Mouse (Mus musculus): ENCODE results near the gene Wdr76. TPM values are rescaled to one million over a fixed set of nuclear protein-coding genes. Genes with fewer than 3 reads are reported as not detected.
A peak's percentile ranks its signal among the peaks of the same experiment; 100 is the strongest.

Gene Wdr76
- total and polyA plus RNA-seq, 2 experiments from 2014 or later, result 3.4 to 9.5 TPM

GRCm38 (mm10) chr2:121583468-121584116 lies 77.1 kb downstream of the Wdr76 start:
- H3K9me3 ChIP-seq (replicated peaks; ENCODE audit: control insufficient read depth, low read length), result no peaks in the 10 kb centered on the region
- peak overlapping the region; percentile 40 for H3K27ac ChIP-seq (ENCODE audit: low read depth)
- ATAC-seq (ENCODE audit: insufficient read depth, low read depth) (peak; percentile 75), DNase-seq (ENCODE audit: low spot score) (peak; percentile 62)
- no peak for TF ChIP-seq CTCF (IDR thresholded peaks at IDR 0.05; ENCODE audit: low read depth)
- no peak for TF ChIP-seq EP300 (IDR thresholded peaks at IDR 0.05; ENCODE audit: low read depth)
- H3K36me3 ChIP-seq (replicated peaks; ENCODE audit: control insufficient read depth, insufficient read depth, low read length), result no peaks in the 10 kb centered on the region
- H3K4me2 ChIP-seq (ENCODE audit: low read depth, low read length), result no peak overlapping the region
- no peak overlapping the region for H3K4me3 ChIP-seq (ENCODE audit: low read depth, low read length)
- H3K27me3 ChIP-seq (ENCODE audit: control insufficient read depth, insufficient read depth, low read length), result no peaks in the 10 kb centered on the region
- 31% methylated on average over 13 of the region's 13 CpGs for WGBS
- H3K9ac ChIP-seq (replicated peaks; ENCODE audit: low read depth, low read length), result no peak overlapping the region
- H3K4me1 ChIP-seq (ENCODE audit: control insufficient read depth, insufficient read depth), result peaks cover 22% of the 10 kb centered on the region

GRCm38 (mm10) chr2:121584705-121585104 lies 78.2 kb downstream of the Wdr76 start:
- Histone ChIP-seq H3K27me3 (ENCODE audit: control insufficient read depth, insufficient read depth, low read length) (no peaks in the 10 kb centered on the region), H3K9ac (replicated peaks; ENCODE audit: low read depth, low read length) (no peak overlapping the region), H3K4me3 (ENCODE audit: low read depth, low read length) (no peak overlapping the region), H3K4me1 (ENCODE audit: control insufficient read depth, insufficient read depth) (peaks cover 25% of the 10 kb centered on the region), H3K36me3 (replicated peaks; ENCODE audit: control insufficient read depth, insufficient read depth, low read length) (no peaks in the 10 kb centered on the region), H3K4me2 (ENCODE audit: low read depth, low read length) (no peak overlapping the region), H3K9me3 (replicated peaks; ENCODE audit: control insufficient read depth, low read length) (no peaks in the 10 kb centered on the region), H3K27ac (ENCODE audit: low read depth) (no peak overlapping the region)
- no peak for TF ChIP-seq CTCF (IDR thresholded peaks at IDR 0.05; ENCODE audit: low read depth)
- no peak for TF ChIP-seq EP300 (IDR thresholded peaks at IDR 0.05; ENCODE audit: low read depth)
- WGBS, result 56% methylated on average over 5 of the region's 5 CpGs
- ATAC-seq (ENCODE audit: insufficient read depth, low read depth) (no peak), DNase-seq (ENCODE audit: low spot score) (no peak)

- DNase-seq (ENCODE audit: low spot score) (no peak), ATAC-seq (ENCODE audit: insufficient read depth, low read depth) (no peak)
- H3K9me3 ChIP-seq (replicated peaks; ENCODE audit: control insufficient read depth, low read length), result no peaks in the 10 kb centered on the region
- no peak overlapping the region for H3K4me3 ChIP-seq (ENCODE audit: low read depth, low read length)
- no peak overlapping the region for H3K9ac ChIP-seq (replicated peaks; ENCODE audit: low read depth, low read length)
- H3K4me1 ChIP-seq (ENCODE audit: control insufficient read depth, insufficient read depth), result peaks cover 25% of the 10 kb centered on the region
- WGBS, result 32% methylated on average over 12 of the region's 12 CpGs
- H3K36me3 ChIP-seq (replicated peaks; ENCODE audit: control insufficient read depth, insufficient read depth, low read length), result no peaks in the 10 kb centered on the region
- TF ChIP-seq EP300 (IDR thresholded peaks at IDR 0.05; ENCODE audit: low read depth), result no peak
- no peak for TF ChIP-seq CTCF (IDR thresholded peaks at IDR 0.05; ENCODE audit: low read depth)
- H3K4me2 ChIP-seq (ENCODE audit: low read depth, low read length), result no peak overlapping the region
- peak overlapping the region; percentile 46; the same call in 1 of the 2 replicates for H3K27ac ChIP-seq (ENCODE audit: low read depth)
- no peaks in the 10 kb centered on the region for H3K27me3 ChIP-seq (ENCODE audit: control insufficient read depth, insufficient read depth, low read length)
These were observed 81.2 kb downstream of the Wdr76 start for GRCm38 (mm10) chr2:121587523-121588308.

- TF ChIP-seq EP300 (IDR thresholded peaks at IDR 0.05; ENCODE audit: low read depth) (no peak), CTCF (IDR thresholded peaks at IDR 0.05; ENCODE audit: low read depth) (peak; percentile 16; the same call in 1 of the 2 replicates)
- Histone ChIP-seq H3K27me3 (ENCODE audit: control insufficient read depth, insufficient read depth, low read length) (no peaks in the 10 kb centered on the region), H3K36me3 (replicated peaks; ENCODE audit: control insufficient read depth, insufficient read depth, low read length) (no peaks in the 10 kb centered on the region), H3K27ac (ENCODE audit: low read depth) (peak overlapping the region; percentile 46), H3K4me2 (ENCODE audit: low read depth, low read length) (no peak overlapping the region), H3K9me3 (replicated peaks; ENCODE audit: control insufficient read depth, low read length) (no peaks in the 10 kb centered on the region), H3K4me1 (ENCODE audit: control insufficient read depth, insufficient read depth) (peaks cover 24% of the 10 kb centered on the region), H3K9ac (replicated peaks; ENCODE audit: low read depth, low read length) (no peak overlapping the region), H3K4me3 (ENCODE audit: low read depth, low read length) (no peak overlapping the region)
- WGBS, result 35% methylated on average over 4 of the region's 4 CpGs
- peak; percentile 63 for ATAC-seq (ENCODE audit: insufficient read depth, low read depth)
- DNase-seq (ENCODE audit: low spot score), result peak; percentile 76
These were observed 81.8 kb downstream of the Wdr76 start for GRCm38 (mm10) chr2:121588309-121588694.

- H3K27ac ChIP-seq (ENCODE audit: low read depth), result peak overlapping the region; percentile 63
- TF ChIP-seq CTCF (IDR thresholded peaks at IDR 0.05; ENCODE audit: low read depth), result no peak
- no peak for TF ChIP-seq EP300 (IDR thresholded peaks at IDR 0.05; ENCODE audit: low read depth)
- no peak for DNase-seq (ENCODE audit: low spot score)
- no peaks in the 10 kb centered on the region for H3K36me3 ChIP-seq (replicated peaks; ENCODE audit: control insufficient read depth, insufficient read depth, low read length)
- no peak overlapping the region for H3K4me3 ChIP-seq (ENCODE audit: low read depth, low read length)
- no peak for ATAC-seq (ENCODE audit: insufficient read depth, low read depth)
- 38% methylated on average over 3 of the region's 3 CpGs for WGBS
- H3K4me2 ChIP-seq (ENCODE audit: low read depth, low read length), result 0 out of 2 replicates have a peak overlapping the region, but pooled peaks have one; percentile 30
- no peaks in the 10 kb centered on the region for H3K27me3 ChIP-seq (ENCODE audit: control insufficient read depth, insufficient read depth, low read length)
- no peak overlapping the region for H3K9ac ChIP-seq (replicated peaks; ENCODE audit: low read depth, low read length)
- peaks cover 17% of the 10 kb centered on the region for H3K4me1 ChIP-seq (ENCODE audit: control insufficient read depth, insufficient read depth)
- H3K9me3 ChIP-seq (replicated peaks; ENCODE audit: control insufficient read depth, low read length), result no peaks in the 10 kb centered on the region
These were observed 87.6 kb downstream of the Wdr76 start for GRCm38 (mm10) chr2:121594131-121594530.

Other genes with a start within 250 kb of the Wdr76 start
- gene Trp53bp1, start 235.3 kb upstream of the Wdr76 start, total RNA-seq (2014; rRNA removed; ENCODE audit: low replicate concordance), result 74.4 and 79.6 TPM in 2 replicates
- gene Trp53bp1, start 235.3 kb upstream of the Wdr76 start, polyA plus RNA-seq (2015; fragmentation: Nextera tagmentation; extraction: Ambion mirVana), result 18.5 and 20.3 TPM in 2 replicates
- 14.5 and 24.9 TPM in 2 replicates for gene Map1a, start 217.1 kb upstream of the Wdr76 start, total RNA-seq (2014; rRNA removed; ENCODE audit: low replicate concordance)
- gene Map1a, start 217.1 kb upstream of the Wdr76 start, polyA plus RNA-seq (2015; fragmentation: Nextera tagmentation; extraction: Ambion mirVana), result 3.7 and 4.8 TPM in 2 replicates
- gene Ppip5k1, start 151.3 kb upstream of the Wdr76 start, total RNA-seq (2014; rRNA removed; ENCODE audit: low replicate concordance), result 4.4 and 5.2 TPM in 2 replicates
- gene Ppip5k1, start 151.3 kb upstream of the Wdr76 start, polyA plus RNA-seq (2015; fragmentation: Nextera tagmentation; extraction: Ambion mirVana), result 8.5 and 9.0 TPM in 2 replicates
- 0.54 and 1.4 TPM in 2 replicates for gene Ckmt1, start 149.0 kb upstream of the Wdr76 start, total RNA-seq (2014; rRNA removed; ENCODE audit: low replicate concordance)
- gene Ckmt1, start 149.0 kb upstream of the Wdr76 start, polyA plus RNA-seq (2015; fragmentation: Nextera tagmentation; extraction: Ambion mirVana), result 2.6 TPM in 2 replicates
- not detected in 2 replicates for gene Strc, start 119.6 kb upstream of the Wdr76 start, total RNA-seq (2014; rRNA removed; ENCODE audit: low replicate concordance)
- not detected in 2 replicates for gene Strc, start 119.6 kb upstream of the Wdr76 start, polyA plus RNA-seq (2015; fragmentation: Nextera tagmentation; extraction: Ambion mirVana)
- 35.6 and 44.2 TPM in 2 replicates for gene Pdia3, start 92.9 kb upstream of the Wdr76 start, total RNA-seq (2014; rRNA removed; ENCODE audit: low replicate concordance)
- gene Pdia3, start 92.9 kb upstream of the Wdr76 start, polyA plus RNA-seq (2015; fragmentation: Nextera tagmentation; extraction: Ambion mirVana), result 211 and 237 TPM in 2 replicates
- gene Catsper2, start 92.9 kb upstream of the Wdr76 start, total RNA-seq (2014; rRNA removed; ENCODE audit: low replicate concordance), result 1.3 and 3.7 TPM in 2 replicates
- gene Catsper2, start 92.9 kb upstream of the Wdr76 start, polyA plus RNA-seq (2015; fragmentation: Nextera tagmentation; extraction: Ambion mirVana), result 4.5 and 5.2 TPM in 2 replicates
- gene Ell3, start 62.4 kb upstream of the Wdr76 start, total RNA-seq (2014; rRNA removed; ENCODE audit: low replicate concordance), result not detected in 2 replicates
- 0.36 and 0.55 TPM in 2 replicates for gene Ell3, start 62.4 kb upstream of the Wdr76 start, polyA plus RNA-seq (2015; fragmentation: Nextera tagmentation; extraction: Ambion mirVana)
- gene Serf2, start 57.5 kb upstream of the Wdr76 start, total RNA-seq (2014; rRNA removed; ENCODE audit: low replicate concordance), result 1,358 and 1,465 TPM in 2 replicates
- 616 and 625 TPM in 2 replicates for gene Serf2, start 57.5 kb upstream of the Wdr76 start, polyA plus RNA-seq (2015; fragmentation: Nextera tagmentation; extraction: Ambion mirVana)
- gene Hypk, start 53.4 kb upstream of the Wdr76 start, total RNA-seq (2014; rRNA removed; ENCODE audit: low replicate concordance), result 1.6 and 4.1 TPM in 2 replicates
- gene Hypk, start 53.4 kb upstream of the Wdr76 start, polyA plus RNA-seq (2015; fragmentation: Nextera tagmentation; extraction: Ambion mirVana), result 105 and 111 TPM in 2 replicates
- gene Serinc4, start 49.9 kb upstream of the Wdr76 start, total RNA-seq (2014; rRNA removed; ENCODE audit: low replicate concordance), result 0.39 TPM in 1 of 2 replicates, not detected in the other
- gene Serinc4, start 49.9 kb upstream of the Wdr76 start, polyA plus RNA-seq (2015; fragmentation: Nextera tagmentation; extraction: Ambion mirVana), result 0.04 and 0.12 TPM in 2 replicates
- 13.4 and 15.0 TPM in 2 replicates for gene Mfap1b, start 32.7 kb upstream of the Wdr76 start, total RNA-seq (2014; rRNA removed; ENCODE audit: low replicate concordance)
- 35.9 and 36.4 TPM in 2 replicates for gene Mfap1b, start 32.7 kb upstream of the Wdr76 start, polyA plus RNA-seq (2015; fragmentation: Nextera tagmentation; extraction: Ambion mirVana)
- 9.5 and 9.8 TPM in 2 replicates for gene Mfap1a, start 58 bp upstream of the Wdr76 start, total RNA-seq (2014; rRNA removed; ENCODE audit: low replicate concordance)
- gene Mfap1a, start 58 bp upstream of the Wdr76 start, polyA plus RNA-seq (2015; fragmentation: Nextera tagmentation; extraction: Ambion mirVana), result 15.7 and 16.0 TPM in 2 replicates

All from heart, postnatal 0 days (tissue).